Mouse (Mus musculus): ENCODE results near the gene Abcd4.

The Abcd4 gene

GRCm38 (mm10) chr12:84571466-84572340 is 45.5 kb downstream of the Abcd4 start:
- DNase-seq (ENCODE audit: low read depth): peak; percentile 42

GRCm38 (mm10) chr12:84570694-84571415 is 46.4 kb downstream of the Abcd4 start:
- no peak for DNase-seq (ENCODE audit: low read depth)

- DNase-seq (ENCODE audit: low read depth): no peak
Observed at GRCm38 (mm10) chr12:84569976-84570693, 47.1 kb downstream of the Abcd4 start.

- no peak for DNase-seq (ENCODE audit: low read depth)
Observed at GRCm38 (mm10) chr12:84569336-84569970, 47.8 kb downstream of the Abcd4 start, which contains the start of gene Vsx2. Vsx2 (plus strand) TSS chr12:84569762.

GRCm38 (mm10) chr12:84567576-84567975 is 49.6 kb downstream of the Abcd4 start:
- DNase-seq (ENCODE audit: low read depth): no peak

- DNase-seq (ENCODE audit: low read depth): no peak
Observed at GRCm38 (mm10) chr12:84562558-84562957, 54.7 kb downstream of the Abcd4 start.

- no peak for DNase-seq (ENCODE audit: low read depth)
Observed at GRCm38 (mm10) chr12:84555218-84555617, 62.0 kb downstream of the Abcd4 start.

Data from naive thymus-derived CD4-positive, alpha-beta T cell, adult 2 months (primary cell).